Mouse (Mus musculus) liver, embryonic 12.5 days (tissue): ENCODE measurements around the gene Zfp512. TPM values are rescaled to one million over a fixed set of nuclear protein-coding genes. Genes with fewer than 3 reads are reported as not detected.
"Not testable (repeated sequence)": the region's sequence is repeated elsewhere in the genome, so short reads cannot be mapped to it uniquely, and the experiment has no call there.

Experiments
- ATAC-seq: fragments of 200-750 bp; cut with Nextera tagmentation; 2 replicates; pipeline ENCODE4 v1.8.0; 2017; ENCODE audit warnings: moderate number of reproducible peaks, mild to moderate bottlenecking, moderate library complexity
- H3K27ac ChIP-seq: fragments of 300-500 bp; sonication (generic); 2 replicates; pipeline ENCODE4 v1.5.1; 2016; ENCODE audit warnings: mild to moderate bottlenecking
- H3K27me3 ChIP-seq: fragments of 300-500 bp; sonication (generic); replicated peaks from 2 replicates; pipeline ENCODE4 v1.6.1; 2016; ENCODE audit warnings: mild to moderate bottlenecking, moderate library complexity
- H3K36me3 ChIP-seq: fragments of 300-500 bp; sonication (generic); 2 replicates; pipeline ENCODE4 v1.6.1; 2016; ENCODE audit warnings: mild to moderate bottlenecking, moderate library complexity
- H3K4me1 ChIP-seq: fragments of 300-500 bp; sonication (generic); 2 replicates; pipeline ENCODE4 v1.6.1; 2016
- H3K4me2 ChIP-seq: fragments of 300-500 bp; sonication (generic); 2 replicates; pipeline ENCODE4 v1.6.1; 2016; ENCODE audit warnings: mild to moderate bottlenecking, moderate library complexity
- H3K4me3 ChIP-seq: fragments of 300-500 bp; sonication (generic); 2 replicates; pipeline ENCODE4 v1.5.1; 2016; ENCODE audit warnings: mild to moderate bottlenecking, moderate library complexity
- H3K9ac ChIP-seq: fragments of 300-500 bp; sonication (generic); 2 replicates; pipeline ENCODE4 v1.6.1; 2016; ENCODE audit warnings: mild to moderate bottlenecking, moderate library complexity
- H3K9me3 ChIP-seq: fragments of 300-500 bp; sonication (generic); replicated peaks from 2 replicates; pipeline ENCODE4 v1.6.1; 2016; ENCODE audit warnings: mild to moderate bottlenecking, moderate library complexity
- WGBS: fragments of 180-500 bp; shearing (Covaris S2); methylation state at CpG from one replicate; pipeline ENCODE4 v1.1.7; 2016; ENCODE audit not compliant: insufficient replicate concordance; 5-methylcytosine and 5-hydroxymethylcytosine counted together
- polyA plus RNA-seq: library from polyadenylated mRNA; unstranded; fragments of >200 nt; fragmentation: Nextera tagmentation; extraction: Ambion mirVana; gene quantifications from 2 replicates; pipeline ENCODE4 v1.2.1, GENCODE M21; 2016

The Zfp512 gene
- polyA plus RNA-seq, 1 experiment from 2014 or later = 23.8 TPM

- no peaks in the 10 kb centered on the region for H3K9me3 ChIP-seq
- no peak for ATAC-seq
- no peak overlapping the region for H3K4me2 ChIP-seq
- H3K4me1 ChIP-seq = peaks cover 20% of the 10 kb centered on the region
- H3K4me3 ChIP-seq = no peak overlapping the region
- 0 out of 2 replicates have a peak, but pooled peaks cover 4% of the 10 kb centered on the region for H3K27me3 ChIP-seq
- no peak overlapping the region for H3K27ac ChIP-seq
- H3K36me3 ChIP-seq = peaks cover 11% of the 10 kb centered on the region
- WGBS = 45% methylated on average over 1 of the region's 1 CpGs
- no peak overlapping the region for H3K9ac ChIP-seq
Observed at GRCm38 (mm10) chr5:31492031-31492430, 39.8 kb downstream of the Zfp512 start.

GRCm38 (mm10) chr5:31494513-31495297, 42.5 kb downstream of the Zfp512 start, which contains the start of gene Gpn1:
Gene Gpn1, plus strand, starts transcription at chr5:31494741.
- ATAC-seq = peak; percentile 100
- 0 out of 2 replicates have a peak, but pooled peaks cover 4% of the 10 kb centered on the region for H3K27me3 ChIP-seq
- peak within 1 kb of the TSS; percentile 86 for H3K4me2 ChIP-seq
- WGBS = under 1% methylated on average over 49 of the region's 49 CpGs
- H3K36me3 ChIP-seq = peaks cover 36% of the 10 kb centered on the region
- H3K4me1 ChIP-seq = peaks cover 23% of the 10 kb centered on the region
- H3K4me3 ChIP-seq = peak within 1 kb of the TSS; percentile 89
- H3K9ac ChIP-seq = peak within 1 kb of the TSS; percentile 79
- H3K9me3 ChIP-seq = no peaks in the 10 kb centered on the region
- H3K27ac ChIP-seq = no peak within 1 kb of the TSS

DNA sequence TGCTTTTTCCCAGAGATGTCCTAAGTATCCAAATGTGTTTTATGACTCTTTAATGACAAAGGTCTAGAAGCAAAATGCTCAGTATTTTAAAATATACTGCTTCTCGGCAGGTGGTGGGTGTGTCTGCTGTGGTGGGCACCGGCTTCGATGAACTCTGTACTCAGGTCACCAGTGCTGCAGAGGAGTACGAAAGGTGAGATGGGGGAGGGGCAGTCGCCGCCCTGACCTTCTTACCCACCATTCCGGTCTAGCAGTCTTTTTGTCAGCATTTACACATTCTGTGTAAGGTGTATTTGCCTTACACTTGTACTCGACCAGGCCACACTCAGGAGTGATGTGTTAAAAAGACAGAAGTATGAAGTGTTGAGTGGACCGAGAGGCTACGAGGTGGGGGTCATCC, 52.6 kb downstream of the Zfp512 start:
- H3K36me3 ChIP-seq = peaks cover 89% of the 10 kb centered on the region
- no peak overlapping the region for H3K27ac ChIP-seq
- no peaks in the 10 kb centered on the region for H3K27me3 ChIP-seq
- no peak overlapping the region for H3K9ac ChIP-seq
- no peaks in the 10 kb centered on the region for H3K4me1 ChIP-seq
- no peak for ATAC-seq
- no peak overlapping the region for H3K4me3 ChIP-seq
- 86% methylated on average over 10 of the region's 10 CpGs for WGBS
- no peak overlapping the region for H3K4me2 ChIP-seq
- H3K9me3 ChIP-seq = no peaks in the 10 kb centered on the region

DNA sequence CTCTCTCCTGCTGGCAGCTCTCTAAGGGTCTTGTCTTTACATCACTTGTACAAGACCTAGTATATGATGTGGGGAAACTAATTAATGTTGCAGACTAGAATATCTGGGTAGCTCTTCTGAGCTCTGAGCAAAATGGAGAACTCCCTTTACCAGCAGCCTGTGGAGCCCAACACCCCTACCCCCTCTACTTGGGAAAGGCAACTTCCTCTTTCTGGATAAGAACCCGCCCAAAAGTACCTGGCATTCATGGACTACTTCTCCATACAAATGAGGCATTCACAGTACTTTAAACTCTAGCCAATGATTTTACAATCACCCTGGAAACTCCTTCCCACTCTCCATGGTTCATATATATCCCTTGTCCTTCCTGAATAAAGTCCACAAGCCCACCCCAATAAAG, 60.2 kb downstream of the Zfp512 start:
- WGBS = 56% methylated on average over 1 of the region's 1 CpGs
- ATAC-seq = no peak

GRCm38 (mm10) chr5:31520556-31520955, 68.3 kb downstream of the Zfp512 start:
- Histone ChIP-seq H3K9ac (no peak overlapping the region), H3K4me2 (no peak overlapping the region), H3K4me3 (no peak overlapping the region), H3K27ac (no peak overlapping the region), H3K36me3 (peaks cover 78% of the 10 kb centered on the region), H3K4me1 (peaks cover 2% of the 10 kb centered on the region), H3K9me3 (no peaks in the 10 kb centered on the region), H3K27me3 (no peaks in the 10 kb centered on the region)
- no peak for ATAC-seq
- WGBS = 77% methylated on average over 6 of the region's 6 CpGs

More for the DNA sequence above, 60.2 kb downstream of the Zfp512 start:
- Histone ChIP-seq H3K27ac (no peak overlapping the region), H3K4me1 (no peaks in the 10 kb centered on the region), H3K9me3 (no peaks in the 10 kb centered on the region), H3K4me2 (no peak overlapping the region), H3K4me3 (no peak overlapping the region), H3K27me3 (no peaks in the 10 kb centered on the region), H3K9ac (no peak overlapping the region), H3K36me3 (peaks cover 95% of the 10 kb centered on the region)

- under 1% methylated on average over 28 of the region's 28 CpGs for WGBS
- peak within 1 kb of the TSS; percentile 89 for H3K9ac ChIP-seq
- ATAC-seq = peak; percentile 81
Observed at GRCm38 (mm10) chr5:31526354-31527116, 74.3 kb downstream of the Zfp512 start, which contains the start of gene Slc4a1ap. Gene Slc4a1ap, plus strand, starts transcription at chr5:31526995.

DNA sequence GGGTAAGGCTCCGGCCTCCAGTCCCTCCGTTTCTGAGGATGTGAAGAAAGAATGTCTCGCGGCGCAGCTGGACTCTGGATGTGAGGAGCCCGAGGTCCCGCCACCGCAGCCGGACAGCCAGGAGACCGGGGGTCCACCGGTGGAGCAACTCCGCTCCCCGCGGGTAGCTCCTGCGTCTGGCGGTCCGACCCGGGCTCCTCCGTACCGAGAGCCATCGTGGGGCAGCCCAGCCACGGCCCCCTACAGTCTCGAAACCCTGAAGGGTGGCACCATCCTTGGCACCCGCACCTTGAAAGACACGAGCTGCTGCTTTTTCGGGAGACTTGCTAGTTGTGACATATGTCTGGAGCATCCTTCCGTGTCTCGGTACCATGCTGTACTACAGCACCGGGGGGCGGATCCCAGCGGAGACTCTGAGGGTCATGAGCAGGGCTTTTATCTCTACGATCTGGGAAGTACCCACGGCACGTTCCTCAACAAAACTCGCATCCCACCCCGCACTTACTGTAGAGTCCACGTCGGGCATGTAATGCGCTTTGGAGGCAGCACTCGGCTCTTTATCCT, 75.0 kb downstream of the Zfp512 start:
- Histone ChIP-seq H3K27ac (peak overlapping the region; percentile 83), H3K4me3 (peak overlapping the region; percentile 96), H3K9ac (peak overlapping the region; percentile 89), H3K27me3 (no peaks in the 10 kb centered on the region), H3K4me1 (peaks cover 27% of the 10 kb centered on the region), H3K36me3 (peaks cover 48% of the 10 kb centered on the region), H3K4me2 (peak overlapping the region; percentile 92), H3K9me3 (no peaks in the 10 kb centered on the region)
- peak; percentile 48 for ATAC-seq
- 2% methylated on average over 40 of the region's 40 CpGs for WGBS

More at GRCm38 (mm10) chr5:31526354-31527116, 74.3 kb downstream of the Zfp512 start, which contains the start of gene Slc4a1ap:
- H3K9me3 ChIP-seq = no peaks in the 10 kb centered on the region
- H3K27me3 ChIP-seq = no peaks in the 10 kb centered on the region
- peak within 1 kb of the TSS; percentile 96 for H3K4me3 ChIP-seq
- peaks cover 48% of the 10 kb centered on the region for H3K36me3 ChIP-seq
- peak within 1 kb of the TSS; percentile 92 for H3K4me2 ChIP-seq
- H3K4me1 ChIP-seq = peaks cover 27% of the 10 kb centered on the region
- peak within 1 kb of the TSS; percentile 83 for H3K27ac ChIP-seq

DNA sequence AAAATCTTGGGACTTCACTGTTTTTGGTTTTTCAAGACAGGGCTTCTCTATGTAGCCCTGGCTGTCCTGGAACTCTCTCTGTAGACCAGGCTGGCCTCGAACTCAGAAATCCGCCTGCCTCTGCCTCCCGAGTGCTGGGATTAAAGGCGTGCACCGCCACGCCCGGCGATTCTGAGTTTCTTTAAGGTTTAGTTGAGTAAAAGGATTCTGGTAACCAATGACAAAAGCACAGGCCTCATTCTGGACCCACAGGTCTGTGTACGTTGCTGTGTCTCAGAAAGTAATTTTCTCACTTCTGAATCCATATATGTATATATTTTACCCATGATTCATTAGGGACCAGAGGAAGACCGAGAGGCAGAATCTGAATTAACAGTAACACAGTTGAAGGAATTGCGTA, 75.5 kb downstream of the Zfp512 start, which contains the start of gene Supt7l:
Gene Supt7l (minus strand): TSS at position 101 of the 400 bp plus-strand sequence.
- peaks cover 27% of the 10 kb centered on the region for H3K4me1 ChIP-seq
- H3K9ac ChIP-seq = peak within 1 kb of the TSS; percentile 89
- H3K27ac ChIP-seq = peak within 1 kb of the TSS; percentile 83
- H3K9me3 ChIP-seq, H3K27me3 ChIP-seq, ATAC-seq: not testable (repeated sequence)
- WGBS = 67% methylated on average over 11 of the region's 11 CpGs
- peak within 1 kb of the TSS; percentile 96 for H3K4me3 ChIP-seq
- peaks cover 48% of the 10 kb centered on the region for H3K36me3 ChIP-seq
- peak within 1 kb of the TSS; percentile 92 for H3K4me2 ChIP-seq

- 22% methylated on average over 2 of the region's 2 CpGs for WGBS
- Histone ChIP-seq H3K9me3 (no peaks in the 10 kb centered on the region), H3K4me1 (peaks cover 27% of the 10 kb centered on the region), H3K27ac (no peak overlapping the region), H3K4me3 (peak overlapping the region; percentile 96; the same call in 1 of the 2 replicates), H3K36me3 (peaks cover 49% of the 10 kb centered on the region), H3K27me3 (no peaks in the 10 kb centered on the region), H3K4me2 (peak overlapping the region; percentile 92), H3K9ac (no peak overlapping the region)
- peak; percentile 38; the same call in 1 of the 2 replicates for ATAC-seq
Observed at GRCm38 (mm10) chr5:31528560-31528959, 76.3 kb downstream of the Zfp512 start.
